Mouse (Mus musculus): ENCODE results near the gene Tmem107.

- TF ChIP-seq POLR2A (IDR thresholded peaks at IDR 0.05; ENCODE audit: borderline replicate concordance, insufficient read depth, low read length) (no peak), CTCF (IDR thresholded peaks at IDR 0.05; ENCODE audit: borderline replicate concordance, insufficient read depth, low read depth, low read length) (no peak)
Measured at GRCm38 (mm10) chr11:69077316-69077715, 6.7 kb downstream of the Tmem107 start.

Data from cerebellum, adult 2 months (tissue).